Mouse (Mus musculus) embryonic facial prominence, embryonic 11.5 days (tissue): ENCODE measurements around the gene Stim1. TPM values are rescaled to one million over a fixed set of nuclear protein-coding genes. Genes with fewer than 3 reads are reported as not detected.
A peak's percentile ranks its signal among the peaks of the same experiment; 100 is the strongest.
"Not testable (repeated sequence)": the region's sequence is repeated elsewhere in the genome, so short reads cannot be mapped to it uniquely, and the experiment has no call there.

Source experiments
- ATAC-seq: fragments of 200-750 bp; cut with Nextera tagmentation; replicated peaks from 2 replicates; pipeline ENCODE4 v1.8.0; 2017; ENCODE audit warnings: low read depth; ENCODE audit not compliant: insufficient number of reproducible peaks, low FRiP score, low TSS enrichment
- DNase-seq: peaks from one replicate; pipeline ENCODE4 v3.0.0-alpha.2; 2015; ENCODE audit warnings: low spot score
- H3K27ac ChIP-seq: fragments of 300-500 bp; sonication (generic); replicated peaks from 2 replicates; pipeline ENCODE4 v1.5.1; 2014; ENCODE audit warnings: mild to moderate bottlenecking, low read depth, low read length, control low read depth
- H3K27me3 ChIP-seq: fragments of 300-500 bp; sonication (generic); 2 replicates; pipeline ENCODE4 v1.6.1; 2014; ENCODE audit warnings: mild to moderate bottlenecking, low read length, moderate library complexity, mixed read lengths; ENCODE audit not compliant: control insufficient read depth, insufficient read depth
- H3K36me3 ChIP-seq: fragments of 300-500 bp; sonication (generic); replicated peaks from 2 replicates; pipeline ENCODE4 v1.6.1; 2014; ENCODE audit warnings: low read depth, mild to moderate bottlenecking, low read length, moderate library complexity, mixed read lengths; ENCODE audit not compliant: control insufficient read depth, insufficient read depth
- H3K4me1 ChIP-seq: fragments of 300-500 bp; sonication (generic); 2 replicates; pipeline ENCODE4 v1.6.1; 2014; ENCODE audit warnings: low read length, mixed read lengths; ENCODE audit not compliant: control insufficient read depth, insufficient read depth
- H3K4me2 ChIP-seq: fragments of 300-500 bp; sonication (generic); 2 replicates; pipeline ENCODE4 v1.6.1; 2014; ENCODE audit warnings: low read depth, mild to moderate bottlenecking, control low read depth, low read length, moderate library complexity
- H3K4me3 ChIP-seq: fragments of 300-500 bp; sonication (generic); 2 replicates; pipeline ENCODE4 v1.5.1; 2014; ENCODE audit warnings: low read depth, low read length, control low read depth
- H3K9ac ChIP-seq: fragments of 300-500 bp; sonication (generic); replicated peaks from 2 replicates; pipeline ENCODE4 v1.6.1; 2014; ENCODE audit warnings: mild to moderate bottlenecking, control low read depth, low read length
- H3K9me3 ChIP-seq: fragments of 300-500 bp; sonication (generic); replicated peaks from 2 replicates; pipeline ENCODE4 v1.6.1; 2016; ENCODE audit warnings: mild to moderate bottlenecking, low read length, inconsistent platforms, mixed read lengths; ENCODE audit not compliant: control insufficient read depth
- WGBS: fragments of 180-500 bp; shearing (Covaris S2); extraction: QIAGEN DNeasy Blood & Tissue Kit; methylation state at CpG from one replicate; pipeline ENCODE4 v1.1.7; 2014; 5-methylcytosine and 5-hydroxymethylcytosine counted together
- polyA plus RNA-seq: library from polyadenylated mRNA; unstranded; fragments of >200 nt; fragmentation: Nextera tagmentation; extraction: Ambion mirVana; gene quantifications from 2 replicates; pipeline ENCODE4 v1.2.1, GENCODE M21; 2014

The Stim1 gene
- polyA plus RNA-seq, 1 experiment from 2014 or later, result 10.6 TPM

- Histone ChIP-seq H3K9ac (no peak overlapping the region), H3K36me3 (no peaks in the 10 kb centered on the region), H3K4me2 (no peak overlapping the region), H3K27me3 (no peaks in the 10 kb centered on the region), H3K27ac (no peak overlapping the region), H3K4me3 (no peak overlapping the region), H3K9me3 (no peaks in the 10 kb centered on the region), H3K4me1 (no peaks in the 10 kb centered on the region)
- ATAC-seq (no peak), DNase-seq (no peak)
- 78% methylated on average over 11 of the region's 11 CpGs for WGBS
These were observed 209.8 kb downstream of the Stim1 start for GRCm38 (mm10) chr7:102477377-102477776.

GRCm38 (mm10) chr7:102478425-102478824 is 210.8 kb downstream of the Stim1 start:
- ATAC-seq (no peak), DNase-seq (no peak)
- H3K9ac ChIP-seq, result no peak overlapping the region
- no peak overlapping the region for H3K4me3 ChIP-seq
- no peaks in the 10 kb centered on the region for H3K27me3 ChIP-seq
- H3K4me2 ChIP-seq, result no peak overlapping the region
- WGBS, result 91% methylated on average over 4 of the region's 4 CpGs
- H3K27ac ChIP-seq, result no peak overlapping the region
- no peaks in the 10 kb centered on the region for H3K36me3 ChIP-seq
- no peaks in the 10 kb centered on the region for H3K4me1 ChIP-seq
- H3K9me3 ChIP-seq, result no peaks in the 10 kb centered on the region

- no peak overlapping the region for H3K27ac ChIP-seq
- no peaks in the 10 kb centered on the region for H3K4me1 ChIP-seq
- H3K9me3 ChIP-seq, result no peaks in the 10 kb centered on the region
- DNase-seq (no peak), ATAC-seq (no peak)
- no peak overlapping the region for H3K4me3 ChIP-seq
- no peak overlapping the region for H3K4me2 ChIP-seq
- WGBS, result 83% methylated on average over 3 of the region's 3 CpGs
- no peaks in the 10 kb centered on the region for H3K36me3 ChIP-seq
- no peaks in the 10 kb centered on the region for H3K27me3 ChIP-seq
- H3K9ac ChIP-seq, result no peak overlapping the region
These were observed 211.3 kb downstream of the Stim1 start for GRCm38 (mm10) chr7:102478926-102479325.

- ATAC-seq, result no peak
- no peak overlapping the region for H3K9ac ChIP-seq
- no peak overlapping the region for H3K27ac ChIP-seq
- no peaks in the 10 kb centered on the region for H3K9me3 ChIP-seq
- H3K27me3 ChIP-seq, result no peaks in the 10 kb centered on the region
- no peak for DNase-seq
- H3K36me3 ChIP-seq, result no peaks in the 10 kb centered on the region
- H3K4me1 ChIP-seq, result no peaks in the 10 kb centered on the region
- no peak overlapping the region for H3K4me2 ChIP-seq
- WGBS, result 86% methylated on average over 5 of the region's 5 CpGs
- no peak overlapping the region for H3K4me3 ChIP-seq
These were observed 211.9 kb downstream of the Stim1 start for GRCm38 (mm10) chr7:102479368-102480078.

GRCm38 (mm10) chr7:102480821-102481220 is 213.2 kb downstream of the Stim1 start:
- H3K36me3 ChIP-seq, result no peaks in the 10 kb centered on the region
- WGBS, result 83% methylated on average over 4 of the region's 4 CpGs
- no peak overlapping the region for H3K9ac ChIP-seq
- no peak overlapping the region for H3K4me2 ChIP-seq
- H3K4me1 ChIP-seq, result no peaks in the 10 kb centered on the region
- H3K27me3 ChIP-seq, result no peaks in the 10 kb centered on the region
- no peak for ATAC-seq
- H3K9me3 ChIP-seq, result no peaks in the 10 kb centered on the region
- no peak overlapping the region for H3K4me3 ChIP-seq
- H3K27ac ChIP-seq, result no peak overlapping the region
- no peak for DNase-seq

- no peaks in the 10 kb centered on the region for H3K4me1 ChIP-seq
- WGBS, result 89% methylated on average over 4 of the region's 4 CpGs
- no peak within 1 kb of the TSS for H3K27ac ChIP-seq
- H3K4me2 ChIP-seq, result no peak within 1 kb of the TSS
- DNase-seq (no peak), ATAC-seq (no peak)
- no peak within 1 kb of the TSS for H3K4me3 ChIP-seq
- H3K36me3 ChIP-seq, result no peaks in the 10 kb centered on the region
- H3K9me3 ChIP-seq, result no peaks in the 10 kb centered on the region
- H3K27me3 ChIP-seq, result no peaks in the 10 kb centered on the region
- H3K9ac ChIP-seq, result no peak within 1 kb of the TSS
These were observed 214.0 kb downstream of the Stim1 start, which contains the start of gene Olfr543 for GRCm38 (mm10) chr7:102481579-102481978. TSS of gene Olfr543 (minus strand) at chr7:102481679.

GRCm38 (mm10) chr7:102483665-102484064 is 216.1 kb downstream of the Stim1 start:
- no peak overlapping the region for H3K4me2 ChIP-seq
- H3K27ac ChIP-seq, result no peak overlapping the region
- H3K9ac ChIP-seq, result no peak overlapping the region
- H3K27me3 ChIP-seq, result no peaks in the 10 kb centered on the region
- 98% methylated on average over 2 of the region's 2 CpGs for WGBS
- no peaks in the 10 kb centered on the region for H3K4me1 ChIP-seq
- DNase-seq (no peak), ATAC-seq (no peak)
- no peak overlapping the region for H3K4me3 ChIP-seq
- H3K9me3 ChIP-seq, result no peaks in the 10 kb centered on the region
- no peaks in the 10 kb centered on the region for H3K36me3 ChIP-seq

GRCm38 (mm10) chr7:102484766-102485165 is 217.2 kb downstream of the Stim1 start:
- ATAC-seq, result 0 out of 2 replicates have a peak, but pooled peaks have one; percentile 32
- H3K9ac ChIP-seq, H3K36me3 ChIP-seq, H3K27ac ChIP-seq, H3K4me3 ChIP-seq, H3K9me3 ChIP-seq, H3K4me2 ChIP-seq, H3K4me1 ChIP-seq, DNase-seq, H3K27me3 ChIP-seq: not testable (repeated sequence)
- 65% methylated on average over 6 of the region's 8 CpGs for WGBS
